Mouse (Mus musculus): ENCODE measurements at regions not wholly inside any gene's neighbourhood (a gene's known extent, or its start where the extent isn't known, plus 50 kb on each side); places are given as distances from the start of the nearest gene placed in this dataset.

DNA sequence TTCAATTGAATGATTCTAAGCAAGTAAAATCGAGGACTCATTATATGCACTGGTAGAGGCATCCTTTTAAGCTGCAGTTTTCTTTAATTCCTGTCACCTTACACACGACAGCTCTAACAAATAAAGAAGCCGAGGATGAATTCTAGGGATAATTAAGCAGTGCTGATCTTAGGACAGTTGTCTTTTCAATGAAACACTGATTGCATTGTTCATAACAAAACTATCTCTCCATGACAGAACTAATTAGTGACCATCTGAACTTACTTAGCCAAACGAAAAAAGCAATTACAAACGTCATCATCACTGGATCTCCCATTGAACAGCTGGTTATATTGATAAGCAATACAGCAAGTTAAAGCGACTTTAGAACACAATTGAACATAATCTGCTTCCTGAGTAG lies 1579.7 kb upstream of the G6pd2 start:
- ATAC-seq (replicated peaks; ENCODE audit: low read depth, poor library complexity, severe bottlenecking): no peak

DNA sequence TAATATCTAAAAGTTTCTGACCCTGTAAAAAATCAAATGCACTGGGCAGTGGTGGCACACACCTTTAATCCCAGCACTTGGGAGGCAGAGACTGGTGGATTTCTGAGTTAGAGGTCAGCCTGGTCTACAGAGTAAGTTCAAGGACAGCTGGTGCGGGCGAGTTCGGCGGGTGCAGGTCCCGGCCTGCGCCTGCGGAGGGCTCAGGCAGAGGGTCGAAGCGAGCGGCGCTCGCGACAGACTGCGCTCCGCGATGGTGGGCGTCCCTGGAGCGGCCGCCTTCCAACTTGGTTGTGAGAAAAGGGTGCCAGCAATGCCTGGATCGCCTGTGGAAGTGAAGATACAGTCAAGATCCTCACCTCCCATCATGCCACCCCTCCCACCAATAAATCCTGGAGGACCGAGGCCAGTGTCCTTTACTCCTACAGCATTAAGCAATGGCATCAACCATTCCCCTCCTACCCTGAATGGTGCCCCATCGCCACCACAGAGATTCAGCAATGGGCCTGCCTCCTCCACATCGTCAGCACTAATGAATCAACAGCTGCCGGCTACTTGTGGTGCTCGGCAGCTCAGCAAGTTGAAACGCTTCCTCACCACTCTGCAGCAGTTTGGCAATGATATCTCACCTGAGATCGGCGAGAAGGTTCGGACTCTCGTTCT lies 1577.3 kb upstream of the G6pd2 start:
- peak; percentile 79 for ATAC-seq (replicated peaks; ENCODE audit: low read depth, poor library complexity, severe bottlenecking)

DNA sequence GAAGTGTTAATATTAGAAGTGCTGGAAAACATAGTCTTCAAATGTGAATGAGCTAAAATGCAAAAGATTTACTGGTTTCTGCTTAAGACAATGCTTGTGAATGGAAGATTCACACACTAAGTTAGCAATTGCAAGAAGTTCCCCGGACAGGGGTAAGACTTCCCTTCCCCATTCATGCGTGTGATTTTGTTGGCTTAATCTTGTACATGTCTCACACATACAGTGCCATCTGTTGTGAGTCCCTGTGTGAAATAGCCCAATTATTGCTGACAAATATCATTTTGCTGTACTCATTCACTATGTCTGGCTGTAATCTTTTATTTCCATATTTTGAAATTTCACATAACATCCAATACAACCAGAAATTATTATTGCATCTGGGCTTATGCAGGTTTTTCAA lies 1564.4 kb upstream of the G6pd2 start:
- no peak for ATAC-seq (replicated peaks; ENCODE audit: low read depth, poor library complexity, severe bottlenecking)

DNA sequence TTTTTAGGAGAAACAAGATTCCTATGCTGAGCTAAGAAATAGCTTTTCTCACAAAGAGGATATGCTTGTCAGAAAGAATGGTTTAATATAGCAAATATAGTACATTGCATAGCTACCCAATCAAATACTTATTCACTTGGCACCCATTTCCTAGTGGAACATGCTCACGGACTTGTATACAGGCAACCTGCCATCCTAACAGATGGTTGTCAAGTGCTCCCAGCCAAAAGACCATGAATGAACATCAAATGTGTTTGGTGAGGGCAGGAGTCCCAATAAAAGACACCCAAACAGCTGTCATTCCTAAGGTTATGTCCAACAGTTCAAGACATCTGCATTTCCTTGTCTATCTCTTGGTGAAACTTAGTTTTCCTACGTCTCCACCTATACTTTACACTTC lies 1531.9 kb upstream of the G6pd2 start:
- no peak for ATAC-seq (replicated peaks; ENCODE audit: low read depth, poor library complexity, severe bottlenecking)
